Mouse (Mus musculus) midbrain, embryonic 12.5 days (tissue): ENCODE data around the gene Aip. TPM values are rescaled to one million over a fixed set of nuclear protein-coding genes. Genes with fewer than 3 reads are reported as not detected.
"Not testable (repeated sequence)": the region's sequence is repeated elsewhere in the genome, so short reads cannot be mapped to it uniquely, and the experiment has no call there.

Experiments
- ATAC-seq: fragments of 200-750 bp; cut with Nextera tagmentation; 2 replicates; pipeline ENCODE4 v1.8.0; 2017; ENCODE audit warnings: low read depth, moderate TSS enrichment, moderate library complexity; ENCODE audit not compliant: low FRiP score
- H3K27ac ChIP-seq: fragments of 300-500 bp; sonication (generic); replicated peaks from 2 replicates; pipeline ENCODE4 v1.5.1; 2016; ENCODE audit warnings: mild to moderate bottlenecking
- H3K27me3 ChIP-seq: fragments of 300-500 bp; sonication (generic); 2 replicates; pipeline ENCODE4 v1.6.1; 2016; ENCODE audit warnings: mild to moderate bottlenecking
- H3K36me3 ChIP-seq: fragments of 300-500 bp; sonication (generic); 2 replicates; pipeline ENCODE4 v1.6.1; 2016
- H3K4me1 ChIP-seq: fragments of 300-500 bp; sonication (generic); 2 replicates; pipeline ENCODE4 v1.6.1; 2016
- H3K4me2 ChIP-seq: fragments of 300-500 bp; sonication (generic); replicated peaks from 2 replicates; pipeline ENCODE4 v1.6.1; 2016; ENCODE audit warnings: mild to moderate bottlenecking, moderate library complexity
- H3K4me3 ChIP-seq: fragments of 300-500 bp; sonication (generic); 2 replicates; pipeline ENCODE4 v1.5.1; 2016; ENCODE audit warnings: mild to moderate bottlenecking
- H3K9ac ChIP-seq: fragments of 300-500 bp; sonication (generic); replicated peaks from 2 replicates; pipeline ENCODE4 v1.6.1; 2016; ENCODE audit warnings: mild to moderate bottlenecking, moderate library complexity
- H3K9me3 ChIP-seq: fragments of 300-500 bp; sonication (generic); 2 replicates; pipeline ENCODE4 v1.6.1; 2016; ENCODE audit warnings: mild to moderate bottlenecking
- WGBS: fragments of 180-500 bp; shearing (Covaris S2); methylation state at CpG from one replicate; pipeline ENCODE4 v1.1.7; 2016; 5-methylcytosine and 5-hydroxymethylcytosine counted together
- polyA plus RNA-seq: library from polyadenylated mRNA; unstranded; fragments of >200 nt; fragmentation: Nextera tagmentation; extraction: Ambion mirVana; gene quantifications from 2 replicates; pipeline ENCODE4 v1.2.1, GENCODE M21; 2016

Gene Aip
- polyA plus RNA-seq, 1 experiment from 2014 or later, result 63.6 TPM

- not testable (repeated sequence) for H3K36me3 ChIP-seq, H3K4me1 ChIP-seq, H3K27ac ChIP-seq, H3K4me2 ChIP-seq, H3K27me3 ChIP-seq, H3K9ac ChIP-seq, H3K9me3 ChIP-seq, H3K4me3 ChIP-seq, ATAC-seq
- WGBS, result 73% methylated on average over 6 of the region's 11 CpGs
Observed at GRCm38 (mm10) chr19:4064501-4064900, 61.2 kb downstream of the Aip start.

Other genes starting within 250 kb of the Aip start
- gene Tcirg1, start 218.7 kb downstream of the Aip start, polyA plus RNA-seq, result 16.3 and 18.7 TPM in 2 replicates
- 193 and 210 TPM in 2 replicates for gene Ndufs8, start 213.1 kb downstream of the Aip start, polyA plus RNA-seq
- gene Aldh3b1, start 196.1 kb downstream of the Aip start, polyA plus RNA-seq, result 0.83 and 0.96 TPM in 2 replicates
- gene Unc93b1, start 190.7 kb downstream of the Aip start, polyA plus RNA-seq, result 8.5 and 10.4 TPM in 2 replicates
- gene Aldh3b3, start 167.2 kb downstream of the Aip start, polyA plus RNA-seq, result not detected in 2 replicates
- 0.62 and 1.0 TPM in 2 replicates for gene Aldh3b2, start 153.5 kb downstream of the Aip start, polyA plus RNA-seq
- gene Acy3, start 139.3 kb downstream of the Aip start, polyA plus RNA-seq, result 0.88 and 1.3 TPM in 2 replicates
- gene Tbx10, start 133.1 kb downstream of the Aip start, polyA plus RNA-seq, result not detected in 2 replicates
- gene Nudt8, start 125.3 kb downstream of the Aip start, polyA plus RNA-seq, result 15.6 and 17.6 TPM in 2 replicates
- gene Gm49405, start 125.2 kb downstream of the Aip start, polyA plus RNA-seq, result 3.5 and 4.5 TPM in 2 replicates
- 3.6 and 5.2 TPM in 2 replicates for gene Doc2g, start 122.5 kb downstream of the Aip start, polyA plus RNA-seq
- 181 and 188 TPM in 2 replicates for gene Ndufv1, start 113.1 kb downstream of the Aip start, polyA plus RNA-seq
- 323 and 328 TPM in 2 replicates for gene Gstp1, start 87.9 kb downstream of the Aip start, polyA plus RNA-seq
- gene Gstp2, start 79.8 kb downstream of the Aip start, polyA plus RNA-seq, result 1.6 and 2.4 TPM in 2 replicates
- not detected in 2 replicates for gene Gstp3, start 66.3 kb downstream of the Aip start, polyA plus RNA-seq
- not detected in 2 replicates for gene Cabp2, start 44.3 kb downstream of the Aip start, polyA plus RNA-seq
- 66.7 and 68.0 TPM in 2 replicates for gene Cdk2ap2, start 28.7 kb downstream of the Aip start, polyA plus RNA-seq
- gene Pitpnm1, start 25.9 kb downstream of the Aip start, polyA plus RNA-seq, result 27.2 and 29.0 TPM in 2 replicates
- not detected in 2 replicates for gene Gpr152, start 13.9 kb upstream of the Aip start, polyA plus RNA-seq
- 0.12 and 0.14 TPM in 2 replicates for gene Cabp4, start 18.2 kb upstream of the Aip start, polyA plus RNA-seq
- 121 and 133 TPM in 2 replicates for gene Coro1b, start 22.8 kb upstream of the Aip start, polyA plus RNA-seq
- 0.42 and 0.71 TPM in 2 replicates for gene Ptprcap, start 27.7 kb upstream of the Aip start, polyA plus RNA-seq
- gene Rps6kb2, start 37.5 kb upstream of the Aip start, polyA plus RNA-seq, result 62.8 and 63.3 TPM in 2 replicates
- gene Carns1, start 49.6 kb upstream of the Aip start, polyA plus RNA-seq, result 3.8 and 4.2 TPM in 2 replicates
- gene Tbc1d10c, start 65.4 kb upstream of the Aip start, polyA plus RNA-seq, result 0.73 and 0.86 TPM in 2 replicates
- gene Ppp1ca, start 66.2 kb upstream of the Aip start, polyA plus RNA-seq, result 709 and 733 TPM in 2 replicates
- gene Rad9a, start 75.8 kb upstream of the Aip start, polyA plus RNA-seq, result 35.0 and 41.5 TPM in 2 replicates
- 0.48 and 0.94 TPM in 2 replicates for gene Clcf1, start 88.4 kb upstream of the Aip start, polyA plus RNA-seq
- gene AC109138.7, start 88.5 kb upstream of the Aip start, polyA plus RNA-seq, result not detected in 2 replicates
- 15.2 and 16.1 TPM in 2 replicates for gene Pold4, start 106.0 kb upstream of the Aip start, polyA plus RNA-seq
- 6.0 and 7.5 TPM in 2 replicates for gene Ssh3, start 143.3 kb upstream of the Aip start, polyA plus RNA-seq
- 17.6 and 18.9 TPM in 2 replicates for gene Ankrd13d, start 157.3 kb upstream of the Aip start, polyA plus RNA-seq
- 18.4 and 19.3 TPM in 2 replicates for gene Grk2, start 180.4 kb upstream of the Aip start, polyA plus RNA-seq